Mouse (Mus musculus) midbrain, embryonic 11.5 days (tissue): Measurements from ENCODE around the gene Dxo. TPM values are rescaled to one million over a fixed set of nuclear protein-coding genes. Genes with fewer than 3 reads are reported as not detected.
"Not testable (repeated sequence)": the region's sequence is repeated elsewhere in the genome, so short reads cannot be mapped to it uniquely, and the experiment has no call there.

Source experiments
- ATAC-seq: fragments of 200-750 bp; cut with Nextera tagmentation; 2 replicates; pipeline ENCODE4 v1.8.0; 2017; ENCODE audit warnings: moderate TSS enrichment, moderate library complexity; ENCODE audit not compliant: low FRiP score
- DNase-seq: peaks from one replicate; pipeline ENCODE4 v3.0.0; 2015; ENCODE audit warnings: low spot score; ENCODE audit errors: missing footprints
- H3K27ac ChIP-seq: fragments of 300-500 bp; sonication (generic); 2 replicates; pipeline ENCODE4 v1.5.1; 2014; ENCODE audit warnings: low read depth, low read length
- H3K27me3 ChIP-seq: fragments of 300-500 bp; sonication (generic); 2 replicates; pipeline ENCODE4 v1.6.1; 2014; ENCODE audit warnings: mild to moderate bottlenecking, low read length, moderate library complexity, mixed read lengths; ENCODE audit not compliant: control insufficient read depth, insufficient read depth
- H3K36me3 ChIP-seq: fragments of 300-500 bp; sonication (generic); 2 replicates; pipeline ENCODE4 v1.6.1; 2014; ENCODE audit warnings: mild to moderate bottlenecking, low read length, moderate library complexity, mixed read lengths; ENCODE audit not compliant: control insufficient read depth, insufficient read depth
- H3K4me1 ChIP-seq: fragments of 300-500 bp; sonication (generic); 2 replicates; pipeline ENCODE4 v1.6.1; 2014; ENCODE audit warnings: low read length; ENCODE audit not compliant: control insufficient read depth, insufficient read depth
- H3K4me2 ChIP-seq: fragments of 300-500 bp; sonication (generic); 2 replicates; pipeline ENCODE4 v1.6.1; 2014; ENCODE audit warnings: mild to moderate bottlenecking, moderate library complexity
- H3K4me3 ChIP-seq: fragments of 300-500 bp; sonication (generic); 2 replicates; pipeline ENCODE4 v1.5.1; 2014; ENCODE audit warnings: low read depth, low read length
- H3K9ac ChIP-seq: fragments of 300-500 bp; sonication (generic); 2 replicates; pipeline ENCODE4 v1.6.1; 2014; ENCODE audit warnings: low read length
- H3K9me3 ChIP-seq: fragments of 300-500 bp; sonication (generic); 2 replicates; pipeline ENCODE4 v1.6.1; 2016; ENCODE audit warnings: low read length; ENCODE audit not compliant: control insufficient read depth
- WGBS: fragments of 180-500 bp; shearing (Covaris S2); extraction: QIAGEN DNeasy Blood & Tissue Kit; methylation state at CpG from one replicate; pipeline ENCODE4 v1.1.7; 2014; 5-methylcytosine and 5-hydroxymethylcytosine counted together
- polyA plus RNA-seq: library from polyadenylated mRNA; unstranded; fragments of >200 nt; fragmentation: Nextera tagmentation; extraction: Ambion mirVana; gene quantifications from 2 replicates; pipeline ENCODE4 v1.2.1, GENCODE M21; 2014

Dxo gene
- polyA plus RNA-seq, result 60.7 and 64.8 TPM in 2 replicates

- Histone ChIP-seq H3K4me1 (peaks cover 17% of the 10 kb centered on the region), H3K9me3 (no peaks in the 10 kb centered on the region), H3K4me2 (peak within 1 kb of the TSS; percentile 98), H3K9ac (peak within 1 kb of the TSS; percentile 75), H3K27me3 (no peaks in the 10 kb centered on the region), H3K4me3 (peak within 1 kb of the TSS; percentile 83), H3K27ac (peak within 1 kb of the TSS; percentile 49), H3K36me3 (peaks cover 4% of the 10 kb centered on the region)
- ATAC-seq (peak; percentile 94), DNase-seq (peak; percentile 99)
- WGBS, result under 1% methylated on average over 40 of the region's 40 CpGs
These were observed at the start of gene Dxo, which contains the start of gene Stk19 for GRCm38 (mm10) chr17:34836856-34837221. TSS of gene Dxo (plus strand) at chr17:34837019. TSS of gene Stk19 (minus strand) at chr17:34836945.

- H3K4me2 ChIP-seq, result no peak overlapping the region
- no peak overlapping the region for H3K4me3 ChIP-seq
- no peak overlapping the region for H3K9ac ChIP-seq
- H3K4me1 ChIP-seq, result no peaks in the 10 kb centered on the region
- no peaks in the 10 kb centered on the region for H3K36me3 ChIP-seq
- no peaks in the 10 kb centered on the region for H3K27me3 ChIP-seq
- DNase-seq (no peak), ATAC-seq (no peak)
- no peak overlapping the region for H3K27ac ChIP-seq
- WGBS, result 85% methylated on average over 10 of the region's 10 CpGs
- no peaks in the 10 kb centered on the region for H3K9me3 ChIP-seq
These were observed 41.8 kb upstream of the Dxo start for GRCm38 (mm10) chr17:34795016-34795415.

- Histone ChIP-seq H3K9ac (no peak overlapping the region), H3K36me3 (no peaks in the 10 kb centered on the region), H3K27me3 (no peaks in the 10 kb centered on the region), H3K4me2 (no peak overlapping the region), H3K9me3 (no peaks in the 10 kb centered on the region), H3K27ac (no peak overlapping the region), H3K4me3 (no peak overlapping the region), H3K4me1 (no peaks in the 10 kb centered on the region)
- 59% methylated on average over 9 of the region's 9 CpGs for WGBS
- ATAC-seq, result no peak
- DNase-seq, result peak; percentile 87
These were observed 41.2 kb upstream of the Dxo start for GRCm38 (mm10) chr17:34795633-34796032.

- H3K4me3 ChIP-seq, result no peak overlapping the region
- H3K27ac ChIP-seq, result no peak overlapping the region
- WGBS, result 84% methylated on average over 8 of the region's 8 CpGs
- no peak overlapping the region for H3K9ac ChIP-seq
- H3K4me2 ChIP-seq, result no peak overlapping the region
- no peaks in the 10 kb centered on the region for H3K4me1 ChIP-seq
- ATAC-seq (no peak), DNase-seq (no peak)
- H3K36me3 ChIP-seq, result no peaks in the 10 kb centered on the region
- no peaks in the 10 kb centered on the region for H3K9me3 ChIP-seq
- no peaks in the 10 kb centered on the region for H3K27me3 ChIP-seq
These were observed 40.3 kb upstream of the Dxo start for GRCm38 (mm10) chr17:34796311-34797140.

GRCm38 (mm10) chr17:34797211-34797995 is 39.4 kb upstream of the Dxo start:
- H3K9ac ChIP-seq, H3K27me3 ChIP-seq, ATAC-seq, DNase-seq, H3K9me3 ChIP-seq, H3K4me1 ChIP-seq, H3K4me2 ChIP-seq, H3K36me3 ChIP-seq, H3K4me3 ChIP-seq, H3K27ac ChIP-seq: not testable (repeated sequence)
- WGBS, result 88% methylated on average over 10 of the region's 10 CpGs

- H3K36me3 ChIP-seq, H3K27ac ChIP-seq, H3K27me3 ChIP-seq, H3K9ac ChIP-seq, ATAC-seq, H3K9me3 ChIP-seq, H3K4me2 ChIP-seq, DNase-seq, H3K4me1 ChIP-seq, H3K4me3 ChIP-seq: not testable (repeated sequence)
- 88% methylated on average over 6 of the region's 7 CpGs for WGBS
These were observed 38.7 kb upstream of the Dxo start for GRCm38 (mm10) chr17:34798071-34798470.

- WGBS, result 92% methylated on average over 15 of the region's 17 CpGs
- ATAC-seq (no peak), DNase-seq (no peak)
- no peaks in the 10 kb centered on the region for H3K9me3 ChIP-seq
- H3K36me3 ChIP-seq, result no peaks in the 10 kb centered on the region
- H3K9ac ChIP-seq, result no peak overlapping the region
- H3K4me3 ChIP-seq, result no peak overlapping the region
- no peak overlapping the region for H3K27ac ChIP-seq
- H3K4me1 ChIP-seq, result no peaks in the 10 kb centered on the region
- H3K4me2 ChIP-seq, result no peak overlapping the region
- no peaks in the 10 kb centered on the region for H3K27me3 ChIP-seq
These were observed 37.8 kb upstream of the Dxo start for GRCm38 (mm10) chr17:34798866-34799530.

- Histone ChIP-seq H3K36me3 (no peaks in the 10 kb centered on the region), H3K4me2 (no peak overlapping the region), H3K9me3 (no peaks in the 10 kb centered on the region), H3K27me3 (no peaks in the 10 kb centered on the region), H3K4me3 (no peak overlapping the region), H3K9ac (no peak overlapping the region), H3K27ac (no peak overlapping the region), H3K4me1 (no peaks in the 10 kb centered on the region)
- DNase-seq (no peak), ATAC-seq (no peak)
- WGBS, result 88% methylated on average over 4 of the region's 4 CpGs
These were observed 37.3 kb upstream of the Dxo start for GRCm38 (mm10) chr17:34799531-34799925.
